Mouse (Mus musculus): ENCODE measurements around the gene Crygs. TPM values are rescaled to one million over a fixed set of nuclear protein-coding genes. Genes with fewer than 3 reads are reported as not detected.

Gene Crygs
- total RNA-seq (2022), result not detected

- no peak for DNase-seq
These were observed at the start of gene Crygs for GRCm38 (mm10) chr16:22811477-22811876. Crygs (minus strand) TSS chr16:22811577.

GRCm38 (mm10) chr16:22857431-22858113, 46.2 kb upstream of the Crygs start, which contains the start of the genes Tbccd1 and Dnajb11:
Tbccd1 (minus strand) TSS chr16:22857669.
Dnajb11 (plus strand) TSS chr16:22857845.
- peak; percentile 99 for DNase-seq

GRCm38 (mm10) chr16:22856773-22857172, 45.4 kb upstream of the Crygs start:
- DNase-seq, result no peak

- DNase-seq, result no peak
These were observed 41.3 kb upstream of the Crygs start for GRCm38 (mm10) chr16:22852709-22853108.

- no peak for DNase-seq
These were observed 37.0 kb upstream of the Crygs start for GRCm38 (mm10) chr16:22848331-22848730.

- no peak for DNase-seq
These were observed 36.3 kb upstream of the Crygs start for GRCm38 (mm10) chr16:22847686-22848085.

GRCm38 (mm10) chr16:22845481-22845880, 34.1 kb upstream of the Crygs start:
- no peak for DNase-seq

- no peak for DNase-seq
These were observed 33.5 kb upstream of the Crygs start for GRCm38 (mm10) chr16:22844834-22845233.

- DNase-seq, result peak; percentile 72
These were observed 32.9 kb upstream of the Crygs start for GRCm38 (mm10) chr16:22844061-22844801.

GRCm38 (mm10) chr16:22842871-22843270, 31.5 kb upstream of the Crygs start:
- no peak for DNase-seq

- DNase-seq, result no peak
These were observed 27.9 kb upstream of the Crygs start for GRCm38 (mm10) chr16:22839146-22839857.

- no peak for DNase-seq
These were observed 21.7 kb upstream of the Crygs start for GRCm38 (mm10) chr16:22832932-22833525.

- no peak for DNase-seq
These were observed 9.4 kb upstream of the Crygs start for GRCm38 (mm10) chr16:22820731-22821130.

GRCm38 (mm10) chr16:22807468-22808070, 3.8 kb downstream of the Crygs start:
- DNase-seq, result peak; percentile 9

- no peak for DNase-seq
These were observed 8.6 kb downstream of the Crygs start for GRCm38 (mm10) chr16:22802786-22803185.

- no peak for DNase-seq
These were observed 10.6 kb downstream of the Crygs start for GRCm38 (mm10) chr16:22800849-22801109.

GRCm38 (mm10) chr16:22800026-22800848, 11.1 kb downstream of the Crygs start:
- DNase-seq, result no peak

- DNase-seq, result no peak
These were observed 12.9 kb downstream of the Crygs start for GRCm38 (mm10) chr16:22798520-22798919.

GRCm38 (mm10) chr16:22797521-22797920, 13.9 kb downstream of the Crygs start:
- DNase-seq, result no peak

- peak; percentile 9 for DNase-seq
These were observed 15.9 kb downstream of the Crygs start for GRCm38 (mm10) chr16:22795497-22795896.

GRCm38 (mm10) chr16:22791235-22791634, 20.1 kb downstream of the Crygs start:
- no peak for DNase-seq

- DNase-seq, result no peak
These were observed 21.4 kb downstream of the Crygs start for GRCm38 (mm10) chr16:22789908-22790367.
